Mouse (Mus musculus): ENCODE measurements around the gene Jup. TPM values are rescaled to one million over a fixed set of nuclear protein-coding genes. Genes with fewer than 3 reads are reported as not detected.

The Jup gene
- 10 to 100 TPM; 13.3 to 14.9 TPM for total RNA-seq (2023)

DNA sequence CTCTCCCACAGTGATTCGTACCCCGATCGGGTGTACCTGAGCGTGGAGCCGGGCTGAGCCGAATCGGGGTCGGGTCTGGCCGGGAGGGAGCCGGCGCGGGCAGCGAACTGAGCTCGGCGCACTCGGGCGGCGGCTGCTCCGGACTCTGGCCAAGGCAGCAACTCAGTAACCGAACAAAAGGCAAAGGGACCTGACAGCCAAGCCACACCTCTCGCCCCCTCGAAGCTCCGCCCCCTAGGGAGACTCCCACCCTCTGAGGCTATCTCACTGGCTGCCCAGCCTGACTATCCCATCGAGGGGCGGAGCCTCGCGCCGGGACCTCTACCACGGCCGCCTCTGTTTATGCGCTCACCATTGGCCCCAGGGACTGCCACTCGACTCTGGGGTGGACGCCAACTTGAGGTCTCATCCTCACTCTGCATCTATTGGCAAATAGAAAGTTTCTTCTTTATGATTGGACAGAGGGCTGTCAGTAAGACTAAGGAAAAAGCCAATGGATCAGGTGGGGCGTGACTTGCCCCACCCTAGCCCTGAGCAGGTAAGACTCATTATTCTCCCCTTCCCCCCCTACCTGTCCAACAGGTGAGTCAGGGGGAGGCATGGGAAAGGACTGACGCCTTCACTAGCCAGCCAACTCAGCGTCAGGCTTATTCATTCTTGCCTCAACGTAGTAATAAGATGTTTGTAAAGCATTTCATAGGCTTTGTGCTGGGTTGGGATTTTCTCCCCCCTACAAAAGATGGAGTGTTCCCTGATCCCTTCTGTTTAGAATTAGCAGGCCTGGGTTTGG lies at the start of gene Jup:
Jup (minus strand) TSS at position 164 of the 790 bp plus-strand sequence.

DNA sequence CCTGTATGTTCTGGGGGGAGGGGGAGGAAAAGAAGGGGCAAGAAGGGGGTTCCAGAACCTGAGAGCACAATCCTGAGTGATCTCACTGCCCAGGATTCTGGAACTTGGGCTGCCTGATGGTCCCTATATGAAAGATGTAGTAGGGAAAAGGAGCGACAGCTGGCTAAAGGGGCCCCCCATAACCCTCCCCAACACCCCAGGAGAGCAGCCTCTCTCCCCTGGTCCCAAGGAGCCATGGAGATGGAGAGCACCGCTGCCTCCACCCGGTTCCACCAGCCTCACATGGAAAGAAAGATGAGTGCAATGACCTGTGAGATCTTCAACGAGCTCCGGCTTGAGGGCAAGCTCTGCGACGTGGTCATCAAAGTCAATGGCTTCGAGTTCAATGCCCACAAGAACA lies 44.2 kb upstream of the Jup start, which contains the start of the genes Nt5c3b and Klhl10:
Nt5c3b (minus strand) TSS at position 12 of the 400 bp plus-strand sequence.
Klhl10 (plus strand) TSS at position 121 of the 400 bp plus-strand sequence.

DNA sequence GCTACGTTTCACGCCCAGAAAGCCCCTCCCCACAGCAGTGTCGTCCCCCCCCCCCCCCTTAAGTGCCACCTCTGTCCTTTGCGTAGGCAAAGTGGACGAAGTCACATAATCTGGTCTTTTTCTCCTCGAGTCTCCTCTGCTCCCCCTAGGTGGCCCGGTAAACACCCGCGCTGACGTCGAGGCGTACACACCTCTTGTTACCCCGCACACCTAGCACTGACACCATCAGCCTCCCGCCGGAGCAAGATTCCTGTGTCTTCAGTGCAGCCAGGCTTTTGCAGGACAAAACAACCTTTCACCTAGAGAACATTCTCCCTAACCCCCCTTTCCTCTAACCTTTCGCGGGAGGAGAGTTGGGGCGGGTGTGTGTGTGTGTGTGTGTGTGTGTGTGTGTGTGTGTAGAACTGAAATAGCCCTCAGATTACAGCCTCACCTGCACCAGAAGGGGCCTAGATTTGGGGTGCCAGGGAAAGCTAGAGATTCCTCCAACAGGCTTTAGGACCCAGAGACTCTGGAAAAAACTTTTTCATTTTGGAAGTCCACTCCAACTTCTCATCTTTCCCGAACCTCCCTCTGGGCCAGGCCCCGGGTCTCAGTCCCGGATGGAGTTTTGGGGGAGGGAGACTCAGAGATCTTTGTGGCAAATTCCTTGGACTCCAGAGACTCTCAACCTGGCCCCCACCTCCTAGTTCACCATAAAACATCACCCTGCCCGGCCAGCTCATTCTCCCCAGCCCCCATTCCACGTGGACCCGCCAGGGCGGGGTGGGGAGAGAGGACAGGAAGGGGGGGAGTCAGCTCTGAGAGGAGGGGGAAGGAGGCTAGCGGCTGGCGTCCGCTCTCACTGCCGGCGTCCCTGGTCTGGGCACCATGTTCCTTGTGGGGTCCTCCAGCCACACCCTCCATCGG lies 17.6 kb upstream of the Jup start, which contains the start of gene Fkbp10:
Fkbp10 (plus strand) TSS at position 784 of the 909 bp plus-strand sequence.

DNA sequence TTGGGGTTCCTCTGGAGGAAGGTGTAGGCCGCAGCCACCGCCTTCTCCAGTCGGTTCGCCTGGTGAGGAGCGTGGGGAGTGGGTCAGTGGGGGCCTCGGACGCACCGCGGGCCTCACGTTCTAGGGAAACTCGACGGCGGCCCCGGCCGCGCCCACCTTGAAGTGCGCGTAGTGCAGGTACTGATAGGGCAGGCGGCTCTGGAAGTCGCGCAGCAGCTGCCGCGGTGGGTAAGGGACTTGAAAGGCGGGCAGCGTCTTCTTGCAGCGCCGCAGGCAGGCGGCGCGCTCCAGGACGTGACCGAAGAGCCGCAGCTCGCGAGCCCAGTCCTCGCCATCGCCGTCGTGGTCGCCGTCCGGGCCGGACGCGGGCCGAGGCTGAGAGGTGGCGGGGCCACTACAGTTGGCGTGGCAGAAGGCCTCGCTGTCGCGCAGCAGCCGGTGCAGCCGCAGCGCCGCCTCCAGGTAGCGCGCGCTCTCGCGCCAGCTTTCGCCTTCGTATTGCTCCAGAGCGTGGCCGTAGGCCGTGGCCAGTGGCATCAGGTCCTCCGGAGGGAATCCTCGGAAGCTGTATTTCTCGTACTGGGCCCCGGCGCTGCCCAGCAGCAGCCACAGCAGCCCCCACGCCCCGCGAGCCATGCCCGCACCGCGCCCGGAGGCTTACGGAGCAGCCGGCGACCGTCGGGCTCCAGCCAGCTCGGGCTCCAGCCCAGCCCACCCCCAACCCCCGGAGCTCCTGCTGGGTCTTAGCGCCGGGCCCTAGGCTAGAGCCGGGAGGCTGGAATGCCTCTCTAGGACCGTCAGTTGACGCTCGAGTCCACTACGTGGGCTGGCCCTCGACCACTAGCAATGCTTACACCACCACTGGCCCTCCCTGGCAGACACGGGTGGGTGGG lies 16.7 kb upstream of the Jup start, which contains the start of gene P3h4:
P3h4 (minus strand) TSS at position 816 of the 893 bp plus-strand sequence.

DNA sequence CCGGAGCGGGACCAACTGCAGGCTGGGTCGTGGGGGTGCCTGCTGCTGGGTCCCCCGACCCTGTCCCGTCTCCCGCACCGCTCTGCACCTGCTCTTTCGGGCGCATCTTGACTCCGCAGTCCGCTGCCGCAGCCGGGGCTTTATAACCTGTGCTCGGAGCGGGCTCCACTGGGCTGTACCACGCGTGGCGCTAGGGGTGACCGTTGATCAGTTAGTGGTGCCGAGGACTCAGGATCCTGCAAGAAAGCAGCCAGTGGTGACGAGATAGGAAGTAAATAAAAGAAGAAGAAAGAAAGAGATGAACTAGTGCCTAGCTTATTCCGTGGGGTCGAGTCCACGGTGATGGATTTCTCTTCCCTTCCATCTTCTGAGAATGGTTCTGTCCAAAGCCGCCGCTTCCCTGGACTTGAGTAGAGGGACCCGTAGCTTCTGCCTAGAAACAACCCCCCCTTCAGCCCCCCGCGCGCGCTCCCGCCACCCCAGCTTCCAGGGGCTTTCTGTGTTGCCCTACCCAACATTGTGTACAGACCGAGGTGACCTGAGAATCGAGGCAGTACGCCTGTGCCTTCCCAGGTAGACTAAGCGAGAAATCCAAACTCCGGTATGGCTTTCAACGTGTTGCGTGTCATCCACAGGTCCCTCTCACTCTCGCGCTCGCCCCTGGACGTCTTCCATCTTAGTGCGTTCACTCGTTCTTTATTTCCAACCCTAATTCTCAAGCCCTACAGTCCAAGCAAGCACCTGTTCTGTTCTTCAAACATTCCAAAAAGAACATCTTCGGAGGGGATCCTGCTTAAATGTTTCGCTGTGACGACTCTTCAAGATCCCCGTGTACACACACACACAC lies 41.4 kb downstream of the Jup start, which contains the start of gene Hap1:
Hap1 (minus strand) TSS at position 157 of the 847 bp plus-strand sequence.

DNA sequence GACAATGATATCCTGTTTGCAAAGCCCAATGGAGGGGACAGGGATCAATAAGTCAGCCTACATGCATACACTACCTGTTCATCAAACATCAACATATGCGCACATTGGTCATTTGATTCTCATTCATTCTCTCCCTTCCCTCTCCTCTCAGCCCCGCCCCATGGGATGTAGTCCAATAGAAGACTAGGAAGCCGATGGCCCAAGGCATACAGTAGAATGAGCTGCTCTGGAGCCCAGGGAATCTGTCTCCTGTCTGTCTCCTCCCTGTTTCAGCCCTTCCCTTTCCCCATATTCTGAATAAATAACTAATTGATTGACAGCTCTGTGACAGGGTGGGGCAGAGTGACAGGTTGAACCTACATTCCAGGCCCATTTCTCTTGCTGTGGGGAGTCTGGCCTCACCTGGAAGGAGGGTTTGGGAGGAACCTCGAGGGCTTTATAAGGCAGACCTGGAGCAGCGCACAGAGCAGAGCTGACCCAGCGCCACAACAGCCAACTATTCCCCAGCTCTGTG lies 63.6 kb downstream of the Jup start, which contains the start of gene Gast:
Gast (plus strand) TSS at position 464 of the 514 bp plus-strand sequence.

DNA sequence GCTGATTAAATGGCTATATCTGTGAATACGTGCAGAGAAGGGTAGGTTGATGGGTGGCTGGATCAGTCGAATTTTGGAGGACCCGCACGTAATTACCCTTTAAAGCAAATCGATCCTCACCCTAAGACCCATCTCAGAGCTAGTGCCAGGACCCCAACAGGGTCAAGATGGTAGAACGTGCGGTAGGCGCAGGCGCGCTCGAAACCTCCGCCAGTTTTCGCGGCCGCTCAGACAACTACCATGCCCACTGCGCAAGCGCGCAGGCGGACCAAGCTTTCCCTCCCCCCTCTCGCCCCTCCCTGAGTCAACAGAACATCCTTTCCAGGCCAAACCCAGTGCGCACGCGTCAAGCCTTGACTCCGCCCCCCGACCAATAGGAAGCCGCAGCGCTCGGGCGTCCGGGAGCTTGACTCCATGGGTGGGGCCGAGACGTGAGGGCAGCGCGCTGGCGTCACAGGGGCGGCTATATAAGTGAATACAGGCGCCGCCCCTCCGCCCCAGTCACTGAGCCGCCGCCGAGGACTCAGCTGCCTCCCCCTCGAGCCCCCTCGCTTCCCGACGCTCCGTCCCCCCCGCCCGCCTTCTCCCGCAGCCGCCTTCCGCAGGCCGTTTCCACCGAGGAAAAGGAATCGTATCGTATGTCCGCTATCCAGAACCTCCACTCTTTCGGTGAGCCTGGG lies 77.9 kb downstream of the Jup start, which contains the start of gene Eif1:
Eif1 (plus strand) TSS at position 394 of the 680 bp plus-strand sequence.

Other genes with a start within 250 kb of the Jup start
- gene Krt19, start 249.1 kb downstream of the Jup start, total RNA-seq (2023), result not detected
- not detected for gene Krt9, start 204.5 kb downstream of the Jup start, total RNA-seq (2023)
- gene Krt14, start 190.2 kb downstream of the Jup start, total RNA-seq (2023), result not detected
- not detected for gene Krt16, start 148.9 kb downstream of the Jup start, total RNA-seq (2023)
- not detected for gene Krt17, start 136.7 kb downstream of the Jup start, total RNA-seq (2023)
- gene Krt42, start 127.9 kb downstream of the Jup start, total RNA-seq (2023), result not detected
- gene Eif1, start 77.9 kb downstream of the Jup start, total RNA-seq (2023), result 1,000 to 10,000 TPM; 2,050 to 2,242 TPM
- gene Gast, start 63.4 kb downstream of the Jup start, total RNA-seq (2023), result not detected
- gene Hap1, start 41.6 kb downstream of the Jup start, total RNA-seq (2023), result 1 to 10 TPM; 1.6 to 2.4 TPM
- gene P3h4, start 17.1 kb upstream of the Jup start, total RNA-seq (2023), result not detected
- not detected for gene Fkbp10, start 17.9 kb upstream of the Jup start, total RNA-seq (2023)
- 10 to 100 TPM; 61.1 to 67.3 TPM for gene Nt5c3b, start 44.0 kb upstream of the Jup start, total RNA-seq (2023)
- gene Klhl10, start 44.2 kb upstream of the Jup start, total RNA-seq (2023), result 1 to 10 TPM; 2.2 to 2.8 TPM
- 10 to 100 TPM; 26.9 to 29.7 TPM for gene Klhl11, start 75.0 kb upstream of the Jup start, total RNA-seq (2023)
- 100 to 1,000 TPM; 147 to 175 TPM for gene Acly, start 130.2 kb upstream of the Jup start, total RNA-seq (2023)
- gene Ttc25, start 147.8 kb upstream of the Jup start, total RNA-seq (2023), result 1 to 10 TPM in 1 of 2 experiments, under 1 TPM in 1; 0.49 to 1.1 TPM
- 100 to 1,000 TPM; 194 to 195 TPM for gene Cnp, start 177.1 kb upstream of the Jup start, total RNA-seq (2023)
- 10 to 100 TPM; 26.7 to 31.0 TPM for gene Nkiras2, start 221.5 kb upstream of the Jup start, total RNA-seq (2023)
- gene Dnajc7, start 222.4 kb upstream of the Jup start, total RNA-seq (2023), result 100 to 1,000 TPM; 510 to 568 TPM

Data from B cell, adult 67 days (primary cell).